Mouse (Mus musculus): ENCODE measurements at regions not wholly inside any gene's neighbourhood (a gene's known extent, or its start where the extent isn't known, plus 50 kb on each side); places are given as distances from the start of the nearest gene placed in this dataset.
"Not testable (repeated sequence)": the region's sequence is repeated elsewhere in the genome, so short reads cannot be mapped to it uniquely, and the experiment has no call there.

DNA sequence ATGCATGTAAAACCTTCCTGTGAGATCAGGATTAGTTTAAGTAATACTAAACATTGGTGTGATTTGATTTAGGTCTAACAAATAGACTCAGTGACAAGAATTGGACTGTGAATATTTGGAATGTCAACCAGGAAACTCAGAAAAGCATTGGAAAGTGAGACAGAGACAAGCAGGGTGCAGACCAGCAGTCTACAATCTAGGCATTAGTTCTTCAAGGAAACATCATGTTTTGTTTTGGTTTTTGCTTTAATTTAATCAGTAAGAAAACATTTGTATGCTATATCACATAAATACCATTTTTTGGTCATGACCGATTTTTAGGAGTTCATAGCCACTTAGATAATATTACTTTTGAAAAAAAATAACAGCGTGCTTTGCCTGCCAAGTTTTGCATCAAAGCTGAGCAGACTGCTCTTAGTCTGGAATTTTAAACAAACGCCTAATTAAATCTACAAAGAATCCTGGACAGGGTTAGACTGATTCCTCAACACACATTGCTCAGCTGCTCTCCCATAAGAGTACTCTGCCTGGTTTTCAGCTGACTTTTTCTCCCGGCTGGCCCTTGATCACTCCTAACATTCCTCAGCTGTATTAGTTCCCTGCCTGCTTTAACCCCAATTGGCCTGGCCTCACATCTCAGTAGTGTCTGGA lies 396.5 kb upstream of the Kcnh7 start:
- Histone ChIP-seq H3K27ac (ENCODE audit: low read depth, low read length) (no peak overlapping the region), H3K9me3 (replicated peaks; ENCODE audit: control insufficient read depth, low read length) (no peaks in the 10 kb centered on the region), H3K4me2 (ENCODE audit: low read length) (no peak overlapping the region), H3K4me3 (ENCODE audit: low read depth, low read length) (no peak overlapping the region), H3K36me3 (ENCODE audit: control insufficient read depth, insufficient read depth, low read length) (no peaks in the 10 kb centered on the region), H3K4me1 (ENCODE audit: control insufficient read depth, insufficient read depth, low read length) (peaks cover 2% of the 10 kb centered on the region; the same call in 1 of the 2 replicates), H3K27me3 (replicated peaks; ENCODE audit: control insufficient read depth, insufficient read depth, low read length) (no peaks in the 10 kb centered on the region), H3K9ac (ENCODE audit: low read length) (no peak overlapping the region)
- ATAC-seq (peak; percentile 52; the same call in 1 of the 2 replicates), DNase-seq (ENCODE audit: low spot score) (peak; percentile 45)
- WGBS: 50% methylated on average over 4 of the region's 4 CpGs

DNA sequence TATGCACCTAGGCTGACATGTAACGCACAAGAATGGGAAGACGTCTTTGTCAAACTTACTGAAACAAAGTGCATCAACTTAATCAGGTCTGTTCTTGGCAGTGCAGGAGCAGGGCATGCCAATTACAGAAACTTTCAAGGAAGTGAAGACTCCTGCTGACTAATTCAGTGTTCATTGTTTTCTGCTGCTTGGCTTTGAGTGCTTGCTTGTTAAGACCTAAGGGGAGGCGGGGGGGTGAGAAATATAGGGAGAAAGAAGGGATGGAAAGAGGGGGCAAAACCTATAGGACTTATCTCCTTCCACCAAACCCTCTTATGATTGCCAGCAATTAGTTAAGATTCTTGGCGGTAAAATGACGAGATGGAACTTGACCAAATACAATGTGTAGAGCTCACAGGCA lies 391.1 kb upstream of the Kcnh7 start:
- ATAC-seq (peak; percentile 18; the same call in 1 of the 2 replicates), DNase-seq (ENCODE audit: low spot score) (peak; percentile 62)
- Histone ChIP-seq H3K36me3 (ENCODE audit: control insufficient read depth, insufficient read depth, low read length) (no peaks in the 10 kb centered on the region), H3K27me3 (replicated peaks; ENCODE audit: control insufficient read depth, insufficient read depth, low read length) (no peaks in the 10 kb centered on the region), H3K9ac (ENCODE audit: low read length) (no peak overlapping the region), H3K27ac (ENCODE audit: low read depth, low read length) (no peak overlapping the region), H3K9me3 (replicated peaks; ENCODE audit: control insufficient read depth, low read length) (no peaks in the 10 kb centered on the region), H3K4me3 (ENCODE audit: low read depth, low read length) (no peak overlapping the region), H3K4me1 (ENCODE audit: control insufficient read depth, insufficient read depth, low read length) (peaks cover 19% of the 10 kb centered on the region), H3K4me2 (ENCODE audit: low read length) (no peak overlapping the region)
- WGBS: 4% methylated on average over 5 of the region's 5 CpGs

DNA sequence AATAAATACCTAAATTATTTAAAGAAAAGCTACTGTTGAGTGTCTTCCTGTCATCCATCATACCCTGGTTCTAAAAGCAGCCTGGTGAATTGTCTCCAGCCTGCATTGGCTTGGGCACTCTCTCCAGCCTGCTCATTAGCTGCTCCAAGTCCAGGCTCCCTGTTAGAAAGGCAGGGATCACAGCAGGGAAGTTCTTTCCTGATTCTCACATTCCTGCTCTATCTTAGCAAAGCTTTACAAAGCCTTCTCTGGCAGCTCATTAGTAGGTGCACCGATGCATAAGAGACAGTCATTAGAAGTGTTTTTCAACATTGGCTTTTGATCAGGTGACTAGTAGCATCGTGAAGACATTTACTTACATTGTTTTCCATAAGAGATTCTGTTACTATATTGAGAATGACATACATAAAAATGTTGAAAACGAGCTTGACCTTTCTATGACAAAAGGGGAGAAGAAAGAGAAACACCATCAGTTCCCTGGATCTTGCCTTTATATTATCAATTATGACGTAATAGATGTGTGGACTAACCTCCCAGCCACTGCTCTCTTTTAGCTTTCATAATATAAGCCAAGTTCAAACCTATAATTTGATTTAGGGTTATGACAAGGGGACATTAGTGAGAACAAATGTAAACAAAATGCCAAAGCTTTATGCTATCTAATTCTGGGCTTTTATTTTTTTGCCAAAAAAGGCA lies 390.1 kb upstream of the Kcnh7 start:
- no peak overlapping the region for H3K9ac ChIP-seq (ENCODE audit: low read length)
- H3K27ac ChIP-seq (ENCODE audit: low read depth, low read length): no peak overlapping the region
- H3K4me3 ChIP-seq (ENCODE audit: low read depth, low read length): no peak overlapping the region
- under 1% methylated on average over 4 of the region's 4 CpGs for WGBS
- peaks cover 19% of the 10 kb centered on the region for H3K4me1 ChIP-seq (ENCODE audit: control insufficient read depth, insufficient read depth, low read length)
- DNase-seq (ENCODE audit: low spot score) (peak; percentile 89), ATAC-seq (peak; percentile 95)
- no peaks in the 10 kb centered on the region for H3K36me3 ChIP-seq (ENCODE audit: control insufficient read depth, insufficient read depth, low read length)
- H3K27me3 ChIP-seq (replicated peaks; ENCODE audit: control insufficient read depth, insufficient read depth, low read length): no peaks in the 10 kb centered on the region
- H3K9me3 ChIP-seq (replicated peaks; ENCODE audit: control insufficient read depth, low read length): no peaks in the 10 kb centered on the region
- H3K4me2 ChIP-seq (ENCODE audit: low read length): no peak overlapping the region

DNA sequence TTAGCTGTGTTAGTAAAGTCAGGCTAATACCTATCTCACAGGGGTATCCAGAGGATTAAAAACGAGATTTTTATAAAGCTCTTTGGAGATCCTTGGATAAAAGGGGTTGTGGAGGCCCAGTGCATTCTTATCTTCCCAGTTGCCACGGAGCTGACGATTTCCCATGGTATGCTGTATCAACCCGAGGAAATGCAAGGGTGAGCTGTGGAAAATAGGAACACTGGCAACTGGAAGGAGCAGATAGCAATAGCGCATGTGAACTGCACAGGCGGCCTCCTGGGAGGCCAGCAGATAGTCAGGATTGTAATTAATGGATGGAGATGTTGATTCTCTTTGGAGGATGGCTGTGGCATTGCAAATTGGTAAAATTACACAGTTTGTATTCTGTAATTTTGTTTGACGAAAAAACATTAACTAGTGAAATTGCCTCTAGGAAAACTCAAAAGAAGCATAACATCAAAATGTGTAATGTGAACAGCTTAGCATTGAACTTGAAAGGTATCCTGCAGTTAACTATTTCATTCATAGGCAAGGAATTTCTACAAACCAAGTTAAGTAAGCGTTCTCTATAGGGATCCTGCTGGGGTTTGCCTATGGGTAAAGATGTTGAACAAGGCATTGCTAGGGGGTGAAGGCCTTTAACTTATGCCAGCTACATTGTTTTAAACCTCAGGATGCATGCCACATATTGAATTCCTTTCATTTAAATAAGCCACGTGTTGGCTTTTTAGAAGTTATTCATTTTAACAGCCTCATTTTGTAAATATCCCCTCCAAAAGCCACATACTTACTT lies 389.1 kb upstream of the Kcnh7 start:
- DNase-seq (ENCODE audit: low spot score): peak; percentile 37
- 0 out of 2 replicates have a peak overlapping the region, but pooled peaks have one; percentile 54 for H3K27ac ChIP-seq (ENCODE audit: low read depth, low read length)
- peaks cover 19% of the 10 kb centered on the region for H3K4me1 ChIP-seq (ENCODE audit: control insufficient read depth, insufficient read depth, low read length)
- ATAC-seq: no peak
- no peak overlapping the region for H3K4me2 ChIP-seq (ENCODE audit: low read length)
- H3K27me3 ChIP-seq (replicated peaks; ENCODE audit: control insufficient read depth, insufficient read depth, low read length): no peaks in the 10 kb centered on the region
- no peak overlapping the region for H3K4me3 ChIP-seq (ENCODE audit: low read depth, low read length)
- no peak overlapping the region for H3K9ac ChIP-seq (ENCODE audit: low read length)
- WGBS: 9% methylated on average over 9 of the region's 9 CpGs
- no peaks in the 10 kb centered on the region for H3K9me3 ChIP-seq (replicated peaks; ENCODE audit: control insufficient read depth, low read length)
- no peaks in the 10 kb centered on the region for H3K36me3 ChIP-seq (ENCODE audit: control insufficient read depth, insufficient read depth, low read length)

DNA sequence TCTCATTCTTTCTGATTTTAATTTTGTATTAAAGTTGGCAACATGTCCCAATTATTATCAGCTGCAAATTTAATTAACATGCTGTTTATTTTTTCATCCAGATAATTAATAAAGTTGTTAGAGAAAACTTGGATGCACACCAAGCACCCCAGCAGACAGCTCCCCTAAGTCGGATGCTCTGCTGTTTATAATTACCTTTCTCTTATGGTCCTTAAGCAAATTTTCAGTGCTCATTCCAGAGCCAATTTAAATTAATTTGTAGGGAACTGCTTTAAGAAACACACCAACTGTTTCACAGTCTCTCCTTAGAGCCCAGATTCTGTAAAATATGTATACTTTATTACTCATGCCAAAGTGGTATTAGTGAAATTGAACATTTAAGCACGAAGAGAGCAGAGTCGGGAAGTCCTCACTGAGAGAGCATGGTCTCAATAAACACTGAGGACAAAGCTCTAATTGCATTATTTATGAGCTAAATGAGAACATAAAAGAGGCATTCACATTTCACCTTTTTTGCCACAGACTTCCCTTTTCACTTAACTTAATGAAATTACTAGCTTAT lies 372.9 kb upstream of the Kcnh7 start:
- H3K4me1 ChIP-seq (ENCODE audit: control insufficient read depth, insufficient read depth, low read length): no peaks in the 10 kb centered on the region
- no peak overlapping the region for H3K4me2 ChIP-seq (ENCODE audit: low read length)
- peak; percentile 81; the same call in 1 of the 2 replicates for ATAC-seq
- H3K27me3 ChIP-seq (replicated peaks; ENCODE audit: control insufficient read depth, insufficient read depth, low read length): no peaks in the 10 kb centered on the region
- peak; percentile 74 for DNase-seq (ENCODE audit: low spot score)
- H3K9ac ChIP-seq (ENCODE audit: low read length): no peak overlapping the region
- 11% methylated on average over 3 of the region's 3 CpGs for WGBS
- no peaks in the 10 kb centered on the region for H3K9me3 ChIP-seq (replicated peaks; ENCODE audit: control insufficient read depth, low read length)
- H3K27ac ChIP-seq (ENCODE audit: low read depth, low read length): no peak overlapping the region
- no peaks in the 10 kb centered on the region for H3K36me3 ChIP-seq (ENCODE audit: control insufficient read depth, insufficient read depth, low read length)
- no peak overlapping the region for H3K4me3 ChIP-seq (ENCODE audit: low read depth, low read length)

DNA sequence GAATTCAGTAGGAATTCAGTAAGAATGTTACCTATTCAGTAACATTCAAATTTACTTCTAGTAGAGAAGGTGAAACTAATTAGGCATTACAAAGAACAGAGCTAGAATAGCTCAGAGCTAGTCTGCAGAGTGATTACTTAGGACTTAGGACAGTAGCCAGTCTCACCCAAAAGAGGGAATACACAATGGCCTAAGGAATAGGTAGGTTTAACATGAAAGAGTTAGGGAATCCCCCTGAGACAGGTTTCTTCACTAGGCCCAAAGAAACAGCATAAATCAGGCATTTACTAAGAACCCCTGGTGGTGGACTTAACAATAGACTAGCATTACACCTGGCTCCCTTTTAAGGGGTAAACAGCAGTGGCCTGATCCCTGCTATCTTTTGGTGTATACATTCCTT lies 357.7 kb upstream of the Kcnh7 start:
- H3K4me3 ChIP-seq (ENCODE audit: low read depth, low read length); H3K4me2 ChIP-seq (ENCODE audit: low read length); H3K4me1 ChIP-seq (ENCODE audit: control insufficient read depth, insufficient read depth, low read length); H3K27ac ChIP-seq (ENCODE audit: low read depth, low read length); H3K27me3 ChIP-seq (replicated peaks; ENCODE audit: control insufficient read depth, insufficient read depth, low read length); H3K9ac ChIP-seq (ENCODE audit: low read length); DNase-seq (ENCODE audit: low spot score); H3K36me3 ChIP-seq (ENCODE audit: control insufficient read depth, insufficient read depth, low read length); H3K9me3 ChIP-seq (replicated peaks; ENCODE audit: control insufficient read depth, low read length); ATAC-seq: not testable (repeated sequence)

DNA sequence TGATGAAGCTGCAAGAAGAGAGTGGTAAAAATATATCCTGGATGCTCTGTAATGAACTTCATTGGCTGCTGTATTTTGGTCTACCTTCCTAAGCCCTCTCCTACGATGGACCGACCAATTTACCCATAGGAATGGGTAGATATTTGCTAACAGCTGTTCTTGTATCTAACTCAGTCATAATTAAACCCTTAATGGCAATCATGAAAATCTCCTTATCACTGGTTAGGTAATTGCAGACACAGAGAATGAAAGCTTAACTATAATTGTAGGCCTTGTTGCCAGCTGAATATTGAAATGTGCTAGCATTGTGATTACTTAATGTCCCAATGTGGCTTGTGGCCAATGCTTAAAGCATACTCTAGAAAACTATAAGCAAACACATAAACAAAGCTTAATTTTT lies 334.4 kb upstream of the Kcnh7 start:
- ATAC-seq (peak; percentile 50; the same call in 1 of the 2 replicates), DNase-seq (ENCODE audit: low spot score) (peak; percentile 60)
- Histone ChIP-seq H3K27ac (ENCODE audit: low read depth, low read length) (no peak overlapping the region), H3K4me3 (ENCODE audit: low read depth, low read length) (no peak overlapping the region), H3K4me2 (ENCODE audit: low read length) (no peak overlapping the region), H3K36me3 (ENCODE audit: control insufficient read depth, insufficient read depth, low read length) (no peaks in the 10 kb centered on the region), H3K9me3 (replicated peaks; ENCODE audit: control insufficient read depth, low read length) (no peaks in the 10 kb centered on the region), H3K4me1 (ENCODE audit: control insufficient read depth, insufficient read depth, low read length) (no peaks in the 10 kb centered on the region), H3K27me3 (replicated peaks; ENCODE audit: control insufficient read depth, insufficient read depth, low read length) (no peaks in the 10 kb centered on the region), H3K9ac (ENCODE audit: low read length) (no peak overlapping the region)
- WGBS: 74% methylated on average over 2 of the region's 2 CpGs

DNA sequence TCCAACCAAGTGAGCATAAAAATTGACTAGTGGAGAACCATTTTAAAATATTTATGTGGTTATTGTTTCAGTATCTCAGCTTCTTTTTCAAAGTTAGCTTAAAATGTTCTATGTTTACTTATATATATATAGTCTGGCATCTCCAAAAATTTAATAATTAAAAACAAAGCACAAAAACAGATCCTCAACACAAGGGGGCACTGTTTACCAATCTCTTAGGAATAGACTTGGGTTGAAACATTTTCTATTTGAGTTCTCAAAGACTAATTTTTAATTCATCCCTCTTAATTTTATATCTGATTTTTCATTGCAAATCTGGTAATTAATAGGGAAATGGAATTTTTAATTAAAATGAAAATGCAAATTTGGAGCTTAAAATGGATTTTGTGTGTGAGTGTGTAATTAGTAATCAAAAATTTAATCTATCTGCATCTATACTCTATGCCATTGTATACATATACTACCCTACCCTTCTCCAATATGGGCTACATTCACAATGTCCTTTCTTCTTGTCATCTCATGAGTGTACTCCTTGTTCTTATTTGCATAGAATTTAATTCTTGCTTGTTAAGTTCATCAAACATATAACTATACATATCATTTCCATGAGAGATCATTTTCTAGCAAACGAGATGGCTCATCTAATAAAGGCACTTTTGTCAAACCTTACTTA lies 329.6 kb upstream of the Kcnh7 start:
- no peak overlapping the region for H3K9ac ChIP-seq (ENCODE audit: low read length)
- H3K4me3 ChIP-seq (ENCODE audit: low read depth, low read length): no peak overlapping the region
- no peak for ATAC-seq
- H3K27ac ChIP-seq (ENCODE audit: low read depth, low read length): no peak overlapping the region
- no peaks in the 10 kb centered on the region for H3K4me1 ChIP-seq (ENCODE audit: control insufficient read depth, insufficient read depth, low read length)
- H3K4me2 ChIP-seq (ENCODE audit: low read length): no peak overlapping the region
- peak; percentile 79 for DNase-seq (ENCODE audit: low spot score)
- WGBS: 76% methylated on average over 1 of the region's 1 CpGs
- no peaks in the 10 kb centered on the region for H3K9me3 ChIP-seq (replicated peaks; ENCODE audit: control insufficient read depth, low read length)
- H3K27me3 ChIP-seq (replicated peaks; ENCODE audit: control insufficient read depth, insufficient read depth, low read length): no peaks in the 10 kb centered on the region
- no peaks in the 10 kb centered on the region for H3K36me3 ChIP-seq (ENCODE audit: control insufficient read depth, insufficient read depth, low read length)

Measured in forebrain, embryonic 14.5 days (tissue).